Mouse (Mus musculus): ENCODE data around the gene Pdxdc1.
"Not testable (repeated sequence)": the region's sequence is repeated elsewhere in the genome, so short reads cannot be mapped to it uniquely, and the experiment has no call there.

The Pdxdc1 gene

DNA sequence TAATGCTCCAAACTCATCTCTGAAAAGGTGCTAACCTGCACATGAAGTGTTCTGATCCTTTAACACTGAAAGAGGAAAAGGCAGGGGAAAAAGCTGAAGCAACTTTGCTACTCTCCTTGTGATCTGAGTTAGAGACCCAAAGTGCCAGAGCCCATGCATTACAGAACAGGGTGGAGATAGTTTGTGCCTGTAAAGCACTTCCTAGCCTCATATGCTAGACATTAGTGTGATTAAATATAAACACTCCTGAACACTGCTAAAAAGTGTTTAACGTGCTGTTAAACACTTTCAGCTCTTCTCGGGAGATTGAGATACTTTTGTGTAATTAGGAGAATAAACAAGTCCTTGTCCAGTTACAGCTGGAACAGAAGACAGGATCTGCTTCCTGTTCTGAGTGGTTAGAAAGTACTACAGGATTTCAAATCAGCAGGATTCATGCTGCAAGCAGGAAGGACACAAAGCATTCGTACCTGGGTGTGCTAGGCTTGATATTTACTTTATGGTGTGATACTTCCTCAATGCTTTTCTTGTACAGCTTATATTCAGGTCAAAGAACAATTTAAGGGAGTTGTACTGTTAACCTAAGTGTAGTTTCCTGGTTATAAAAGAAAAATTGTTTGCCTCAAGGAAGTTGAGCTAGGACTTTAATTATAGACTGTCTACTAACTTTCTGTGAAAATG, 19.7 kb downstream of the Pdxdc1 start:
- no peak for DNase-seq (ENCODE audit: low spot score in 2 of 2)

GRCm38 (mm10) chr16:13875483-13875882, 27.4 kb downstream of the Pdxdc1 start:
- DNase-seq (ENCODE audit: low spot score in 2 of 2), result no peak

GRCm38 (mm10) chr16:13867910-13868514, 34.9 kb downstream of the Pdxdc1 start:
- DNase-seq (ENCODE audit: low spot score in 2 of 2), result no peak

DNA sequence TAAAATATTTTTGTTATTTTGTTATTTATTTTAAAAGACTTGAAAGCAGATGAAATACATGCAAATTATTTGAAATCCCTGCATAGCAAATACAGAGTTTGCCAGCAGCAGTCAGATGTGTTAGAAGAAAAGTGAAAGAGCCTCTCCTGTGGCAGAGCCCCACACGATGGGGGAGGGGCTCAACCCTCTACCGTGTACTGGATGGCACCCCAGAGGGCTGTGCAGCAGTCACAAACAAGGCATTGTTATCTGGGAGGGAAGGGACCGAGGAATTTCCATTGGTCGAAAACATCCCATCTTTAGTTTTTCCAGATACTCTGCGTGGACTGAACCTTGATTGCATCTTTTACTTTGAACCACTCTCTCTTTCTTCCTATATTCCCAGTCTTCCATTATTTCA, 35.5 kb downstream of the Pdxdc1 start:
- DNase-seq (ENCODE audit: low spot score in 2 of 2), result not testable (repeated sequence)

GRCm38 (mm10) chr16:13866616-13867015, 36.3 kb downstream of the Pdxdc1 start:
- no peak for DNase-seq (ENCODE audit: low spot score in 2 of 2)

DNA sequence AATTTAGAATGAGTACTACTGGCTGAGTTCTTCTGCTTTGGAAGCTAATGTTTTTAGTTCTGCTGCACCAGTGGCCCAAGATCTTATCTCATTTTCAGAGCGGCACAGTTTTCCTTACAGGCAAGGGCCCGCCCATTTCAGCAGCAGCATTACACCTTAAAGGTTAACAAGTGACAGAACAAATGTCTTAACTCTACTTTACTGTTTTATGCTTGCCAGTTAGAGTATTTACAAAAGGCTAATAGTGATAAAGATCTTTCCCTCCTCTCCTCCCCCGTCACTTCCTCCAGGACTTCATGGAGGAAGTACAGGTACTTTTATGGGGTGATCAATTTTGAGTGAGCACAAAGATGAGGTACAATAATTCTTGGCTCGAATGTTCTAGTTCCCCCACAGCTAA, 36.9 kb downstream of the Pdxdc1 start:
- no peak for DNase-seq (ENCODE audit: low spot score in 2 of 2)

- no peak for DNase-seq (ENCODE audit: low spot score in 2 of 2)
Observed at GRCm38 (mm10) chr16:13853886-13854285, 49.0 kb downstream of the Pdxdc1 start.

DNA sequence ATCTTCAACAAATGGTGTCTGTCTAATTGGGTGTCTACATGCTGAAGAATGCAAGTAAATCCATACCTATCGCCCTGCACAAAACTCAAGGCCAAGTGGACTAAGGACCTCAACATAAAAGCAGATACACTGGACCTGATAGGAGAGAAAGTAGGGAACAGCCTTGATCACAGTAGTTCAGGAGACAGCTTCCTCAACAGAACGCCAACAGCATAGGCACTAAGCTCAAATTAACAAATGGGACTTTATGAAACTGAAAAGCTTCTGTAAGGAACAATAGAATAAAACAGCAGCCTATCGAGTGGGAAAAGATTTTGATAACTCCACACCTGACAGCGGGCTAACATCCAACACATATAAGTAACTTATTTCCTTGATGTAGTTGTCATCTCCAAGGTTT, 51.5 kb downstream of the Pdxdc1 start:
- DNase-seq (ENCODE audit: low spot score in 2 of 2), result no peak

GRCm38 (mm10) chr16:13848310-13848709, 54.6 kb downstream of the Pdxdc1 start:
- no peak for DNase-seq (ENCODE audit: low spot score in 2 of 2)

DNA sequence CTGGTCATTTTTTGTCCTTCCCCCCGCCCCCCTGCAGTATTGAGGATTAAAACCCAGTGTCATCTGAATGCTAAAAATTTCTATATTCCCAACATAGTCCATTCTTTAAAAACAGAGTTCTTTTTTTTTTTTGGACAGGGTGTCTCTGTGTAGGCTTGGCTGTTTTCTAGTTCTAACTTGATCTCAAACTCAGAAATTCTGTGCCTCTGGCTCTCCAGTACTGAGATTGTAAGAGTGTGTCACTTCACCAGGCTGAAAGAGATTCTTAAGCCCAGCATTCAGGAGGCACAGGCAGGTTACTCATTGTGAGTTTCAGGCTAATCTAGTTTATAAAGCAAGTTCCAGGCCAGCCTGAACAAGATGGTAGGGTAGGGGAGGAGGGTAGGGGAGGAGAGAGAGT, 56.3 kb downstream of the Pdxdc1 start:
- DNase-seq (ENCODE audit: low spot score in 2 of 2), result no peak

- no peak for DNase-seq (ENCODE audit: low spot score in 2 of 2)
Observed at GRCm38 (mm10) chr16:13845031-13845430, 57.9 kb downstream of the Pdxdc1 start.

DNA sequence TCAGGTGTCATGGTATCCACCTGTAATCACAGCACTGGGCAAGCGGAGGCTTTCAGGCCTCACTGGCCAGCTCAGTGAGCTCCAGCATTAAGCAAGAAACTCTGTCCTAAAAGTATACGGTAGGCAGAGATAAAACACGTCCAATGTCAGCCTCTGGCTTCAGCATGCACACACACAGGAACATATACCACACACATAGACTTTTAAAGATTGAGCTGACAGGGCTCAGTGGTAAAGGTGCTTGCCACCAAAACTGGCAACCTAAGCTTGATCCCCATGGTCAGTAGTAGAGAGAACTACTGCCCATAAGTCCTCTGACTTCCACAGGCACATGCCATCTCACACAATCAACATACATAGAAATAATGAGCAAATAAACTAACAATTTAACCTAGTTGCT, 62.0 kb downstream of the Pdxdc1 start:
- DNase-seq (ENCODE audit: low spot score in 2 of 2), result no peak

- DNase-seq (ENCODE audit: low spot score in 2 of 2), result no peak
Observed at GRCm38 (mm10) chr16:13840056-13840455, 62.9 kb downstream of the Pdxdc1 start.

GRCm38 (mm10) chr16:13834382-13834781, 68.5 kb downstream of the Pdxdc1 start:
- DNase-seq (ENCODE audit: low spot score in 2 of 2), result no peak

- DNase-seq (ENCODE audit: low spot score in 2 of 2), result no peak
Observed at GRCm38 (mm10) chr16:13831606-13832005, 71.3 kb downstream of the Pdxdc1 start.

- DNase-seq (ENCODE audit: low spot score in 2 of 2), result no peak
Observed at GRCm38 (mm10) chr16:13830444-13830843, 72.5 kb downstream of the Pdxdc1 start.

DNA sequence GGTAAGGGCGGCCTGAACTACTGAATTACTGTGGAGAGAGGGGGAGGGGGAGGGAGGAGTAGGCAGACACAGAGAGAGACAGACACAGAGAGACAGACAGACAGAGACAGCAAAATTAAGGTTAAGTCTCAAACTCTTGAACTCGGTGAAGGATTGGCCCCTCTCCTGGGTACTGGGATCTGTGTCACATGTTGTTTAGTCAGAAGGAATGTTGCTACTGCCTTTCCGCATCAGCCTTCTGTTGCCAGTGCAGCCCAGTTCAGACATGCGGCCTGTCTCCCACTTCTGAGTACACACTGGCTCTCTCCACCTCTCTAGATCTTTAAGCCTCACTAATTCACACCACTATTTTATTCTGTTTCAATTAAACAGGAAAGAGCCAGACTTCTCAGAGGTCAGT, 76.4 kb downstream of the Pdxdc1 start:
- DNase-seq (ENCODE audit: low spot score in 2 of 2), result no peak

DNA sequence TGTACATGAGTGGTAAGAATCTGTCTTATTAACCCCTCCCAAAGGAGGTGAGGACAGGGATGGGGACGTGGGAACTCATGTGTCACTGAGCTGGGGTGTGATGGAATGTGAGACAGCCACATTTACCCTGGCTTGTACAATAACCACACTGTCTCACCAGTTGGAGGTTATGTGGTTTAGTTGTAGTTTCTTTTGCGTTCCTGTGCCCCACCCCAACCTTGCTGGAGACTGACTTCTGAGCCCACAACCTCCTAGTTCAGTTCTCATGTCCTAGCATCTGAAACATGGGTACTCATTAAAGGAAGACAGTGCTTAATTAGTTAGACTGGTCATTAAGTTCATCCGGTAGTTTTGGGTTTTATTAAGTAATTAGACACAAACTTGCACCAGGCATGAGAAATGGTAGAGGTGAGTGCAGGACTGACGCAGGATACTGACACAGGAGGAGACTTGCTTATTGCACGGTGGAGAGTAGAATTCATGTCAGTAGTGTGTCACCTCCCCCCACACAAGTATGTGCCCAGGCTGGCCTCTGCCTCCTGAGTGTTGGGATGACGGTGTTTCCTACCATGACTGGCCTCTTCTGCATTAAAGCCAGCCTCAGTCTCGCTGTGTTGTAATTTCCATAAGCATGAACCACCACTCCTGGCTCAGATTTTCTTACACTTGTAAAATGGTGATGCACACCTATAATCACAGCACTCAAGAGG, 77.0 kb downstream of the Pdxdc1 start:
- DNase-seq (ENCODE audit: low spot score in 2 of 2), result no peak

DNA sequence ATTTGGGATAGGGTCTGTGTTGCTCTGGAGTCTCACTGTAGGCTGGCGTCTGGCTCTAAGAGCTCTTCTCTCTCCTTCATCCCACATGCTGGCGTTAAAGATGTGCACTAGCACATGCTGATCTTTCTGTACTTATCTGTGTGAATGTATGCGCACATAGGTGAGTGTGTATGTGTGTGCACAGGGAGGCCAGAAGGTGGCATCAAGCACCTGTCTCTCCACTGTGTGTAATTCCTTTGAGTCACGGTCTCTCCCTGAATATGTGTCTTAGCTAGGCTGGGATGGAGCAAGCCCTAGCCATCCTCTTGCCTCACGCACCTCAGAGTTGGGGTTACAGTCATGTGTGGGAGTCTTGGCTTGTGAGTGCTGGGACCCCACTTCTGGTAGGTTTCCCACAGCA, 82.2 kb downstream of the Pdxdc1 start:
- DNase-seq (ENCODE audit: low spot score in 2 of 2), result no peak

DNA sequence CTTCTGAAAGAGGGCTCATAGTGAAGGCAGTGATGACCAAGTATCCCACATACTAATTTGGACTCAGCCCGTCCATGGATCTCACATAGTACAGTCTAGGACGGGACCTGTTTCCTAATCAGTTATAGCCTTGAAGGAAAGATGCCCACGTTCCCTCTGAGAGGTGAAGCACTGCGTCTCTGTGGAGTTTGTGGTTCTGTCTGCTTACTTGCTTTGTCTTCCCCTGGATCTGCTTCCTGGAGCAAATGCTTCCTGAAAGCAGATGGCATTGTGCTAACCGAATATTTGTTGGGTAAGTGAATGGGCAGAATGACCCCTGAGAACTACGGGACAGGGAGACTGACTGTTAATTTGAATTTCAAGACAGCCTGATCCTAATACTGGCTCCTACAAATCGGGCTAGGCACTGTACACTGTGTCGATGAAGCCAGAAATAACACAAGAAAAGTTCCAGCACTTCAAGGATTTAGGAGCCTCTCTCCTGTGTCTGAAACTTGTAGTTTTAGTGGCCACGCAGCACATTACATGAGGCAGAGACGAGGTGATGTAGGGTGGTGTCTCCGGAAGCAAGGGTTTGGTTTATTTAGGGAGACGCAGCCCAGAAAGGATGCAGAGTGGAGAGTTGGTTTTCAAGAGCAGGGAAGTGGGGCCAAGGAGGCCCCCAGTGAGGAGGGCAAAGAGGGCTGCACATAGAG, 83.0 kb downstream of the Pdxdc1 start:
- no peak for DNase-seq (ENCODE audit: low spot score in 2 of 2)

- no peak for DNase-seq (ENCODE audit: low spot score in 2 of 2)
Observed at GRCm38 (mm10) chr16:13819394-13819743, 83.6 kb downstream of the Pdxdc1 start.

DNA sequence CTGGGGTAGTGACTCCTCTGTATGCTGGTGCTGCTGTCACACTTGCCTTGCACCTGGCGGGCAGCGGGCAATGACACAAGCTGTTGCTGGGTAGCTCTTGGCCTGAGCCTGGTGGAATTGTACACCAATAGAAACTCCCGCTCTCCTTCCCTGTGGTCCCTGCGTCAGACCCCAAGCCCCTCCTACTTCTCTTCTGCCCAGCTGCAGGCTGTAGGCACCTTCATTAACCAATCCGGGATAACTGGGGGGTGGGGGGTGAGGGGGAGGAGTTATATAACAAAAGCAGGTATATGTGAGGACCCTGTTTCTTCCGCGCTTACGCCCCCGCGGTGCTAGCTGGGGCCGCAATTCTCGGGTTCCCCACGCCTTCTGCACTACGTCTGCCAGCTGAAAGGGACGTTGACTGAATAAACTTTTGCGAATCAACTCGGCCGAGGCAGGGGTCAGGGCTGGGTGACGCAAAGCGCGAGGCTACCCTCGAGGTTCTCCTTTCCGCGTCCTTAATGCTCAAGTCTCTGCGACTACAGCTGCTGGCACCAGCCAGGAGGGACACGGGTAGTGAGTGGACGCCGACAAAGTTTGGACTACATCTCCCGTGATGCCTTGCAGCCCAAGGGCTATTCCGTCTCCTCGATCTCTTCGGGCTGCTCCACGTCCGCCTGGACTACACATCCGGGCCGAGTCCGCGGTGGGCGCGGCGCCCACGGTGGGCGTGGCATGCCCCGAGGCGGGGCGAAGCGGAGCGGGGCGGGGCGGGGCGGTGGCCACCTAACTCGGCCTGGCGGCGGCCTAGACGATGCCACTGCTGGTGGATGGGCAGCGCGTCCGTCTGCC, 84.2 kb downstream of the Pdxdc1 start, which contains the start of gene Ntan1:
Ntan1 (plus strand) TSS at position 286 of the 834 bp plus-strand sequence.
- DNase-seq (ENCODE audit: low spot score in 2 of 2), result peak; percentile 91 to 96
